Mouse (Mus musculus) G1E (cell line): ENCODE data around the gene Mkln1.
A peak's percentile ranks its signal among the peaks of the same experiment; 100 is the strongest.

Experiments used
- CTCF ChIP-seq: IDR thresholded peaks from 2 replicates; pipeline ENCODE4 v1.5.1; 2012; ENCODE audit warnings: low read depth, low read length, inconsistent platforms, mixed read lengths
- TAL1 ChIP-seq: conservative IDR thresholded peaks from 2 replicates; pipeline ENCODE4 v1.6.1; 2012; ENCODE audit warnings: low read depth, low read length, inconsistent platforms, mixed read lengths

DNA sequence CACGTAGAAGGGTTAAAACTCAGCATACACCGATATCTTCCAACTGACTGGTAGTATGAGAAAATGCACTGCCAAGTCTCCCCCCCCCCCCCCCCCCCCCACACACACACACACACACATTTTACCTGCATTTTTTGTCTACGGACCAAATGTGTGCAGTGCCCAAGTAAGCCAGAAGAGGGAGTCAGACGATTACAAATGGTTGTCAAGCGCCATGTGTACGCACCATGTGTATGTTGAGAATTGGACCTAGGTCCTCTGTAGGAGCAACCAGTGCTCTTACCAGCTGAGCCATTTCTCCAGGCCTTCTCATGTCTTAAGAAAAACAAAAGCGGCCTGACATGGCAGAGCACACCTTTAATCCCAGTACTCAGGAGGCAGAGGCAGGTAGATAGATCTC is 129.4 kb downstream of the Mkln1 start:
- TF ChIP-seq CTCF (peak; percentile 25; the same call in 1 of the 2 replicates), TAL1 (no peak)
